Mouse (Mus musculus): ENCODE results near the gene Gm13212. TPM values are rescaled to one million over a fixed set of nuclear protein-coding genes. Genes with fewer than 3 reads are reported as not detected.
"Not testable (repeated sequence)": the region's sequence is repeated elsewhere in the genome, so short reads cannot be mapped to it uniquely, and the experiment has no call there.

Gene Gm13212
- under 1 TPM; 0.23 to 0.26 TPM for total RNA-seq (2021)
- long read RNA-seq, experiment 1: 0 reads
- long read RNA-seq, experiment 2: 0 reads

DNA sequence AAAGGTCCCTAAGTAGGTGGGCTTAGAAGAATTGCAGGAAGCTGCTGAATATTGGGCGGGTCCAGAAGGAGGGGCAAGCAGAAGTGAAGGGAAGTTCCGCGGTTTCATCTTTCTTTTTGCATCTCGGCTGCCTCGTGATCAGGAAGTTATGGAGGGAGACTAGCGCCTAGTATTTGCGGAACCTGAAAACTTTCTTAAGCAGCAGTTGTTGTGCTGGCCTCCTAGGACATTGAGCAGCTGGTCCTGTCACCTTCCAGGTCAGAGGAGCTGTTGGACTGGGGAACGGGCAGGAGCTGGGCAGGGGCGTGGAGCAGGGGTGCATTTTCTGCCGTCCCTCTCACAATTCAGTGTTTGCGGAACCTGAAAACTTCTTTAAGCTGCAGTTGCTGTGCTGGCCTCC lies at the start of gene Gm13212:
Gene Gm13212, plus strand, starts transcription at position 89 of the 400 bp plus-strand sequence.
- H3K4me3 ChIP-seq; intact Hi-C loops (cut with DNase I); DNase-seq (ENCODE audit: extremely low spot score in 1 of 2, low spot score in 2 of 2); H3K27ac ChIP-seq: not testable (repeated sequence)

DNA sequence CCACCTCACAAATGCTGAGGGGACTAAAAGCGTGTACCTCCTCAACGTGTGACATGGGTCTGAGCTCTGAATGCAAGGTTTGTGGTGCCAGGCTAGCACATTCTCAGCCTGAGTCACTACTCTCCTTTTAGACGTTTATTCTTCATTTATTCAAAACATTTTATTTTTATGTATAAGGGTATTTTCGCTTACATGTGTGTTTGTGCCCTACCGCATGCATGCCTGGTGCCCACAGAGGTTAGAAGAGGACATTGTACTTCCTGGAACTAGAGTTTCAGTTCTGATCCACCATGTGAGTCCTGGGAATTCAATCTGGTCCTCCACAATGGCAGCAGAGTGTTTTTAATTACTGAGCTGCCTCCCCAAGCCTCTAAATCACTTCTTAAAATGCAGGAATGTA lies 41.1 kb upstream of the Gm13212 start:
- H3K27ac ChIP-seq; H3K4me3 ChIP-seq; intact Hi-C loops (cut with DNase I); DNase-seq (ENCODE audit: extremely low spot score in 1 of 2, low spot score in 2 of 2): not testable (repeated sequence)

DNA sequence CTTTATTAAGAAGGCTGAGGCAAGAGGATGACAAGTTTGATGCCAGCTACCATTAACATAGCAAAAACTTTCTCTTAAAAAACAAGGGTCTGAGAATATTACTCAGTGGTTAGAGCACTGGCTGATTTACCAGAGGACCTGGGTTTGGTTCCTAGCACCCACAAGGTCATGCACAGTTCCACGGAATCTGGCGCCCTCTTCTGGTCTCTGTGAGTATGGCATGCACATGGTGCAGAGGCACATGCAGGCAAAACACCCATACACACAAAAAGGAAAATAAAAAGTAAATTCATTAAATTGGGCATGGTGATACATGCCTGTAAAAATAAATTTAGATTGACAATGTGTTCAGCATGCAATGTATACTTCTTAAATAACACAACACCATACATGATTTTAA lies 39.9 kb upstream of the Gm13212 start:
- intact Hi-C loops (cut with DNase I); H3K4me3 ChIP-seq; H3K27ac ChIP-seq: not testable (repeated sequence)

DNA sequence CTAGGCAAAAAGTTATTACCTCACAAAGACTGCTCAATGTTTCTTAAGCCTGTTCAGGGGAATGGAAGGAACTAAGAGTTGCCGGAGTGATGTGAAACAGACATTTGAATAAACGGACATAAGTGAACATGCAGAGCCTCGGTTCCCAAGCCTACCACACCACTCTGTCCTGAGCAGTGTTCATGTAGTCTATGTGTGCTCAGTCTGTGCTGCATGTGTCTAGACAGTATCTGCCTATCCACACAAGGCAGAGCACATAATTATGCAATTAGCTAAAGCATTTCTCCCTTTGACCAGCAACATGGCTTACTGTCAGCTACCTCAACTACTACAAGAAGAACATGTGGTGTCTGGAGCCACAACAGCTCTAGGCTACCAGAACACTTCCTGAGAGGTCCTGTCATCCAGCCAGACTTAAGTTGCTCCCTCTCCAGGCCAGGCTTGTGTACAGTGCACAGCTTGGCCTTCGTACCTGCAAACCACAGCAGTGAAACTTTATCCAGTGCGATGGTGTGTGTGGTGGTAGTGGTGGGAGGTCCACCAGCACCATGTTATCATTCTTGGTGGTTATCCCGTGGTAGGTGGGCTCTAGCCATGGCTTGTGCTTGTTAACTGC lies 39.1 kb upstream of the Gm13212 start:
- DNase-seq (ENCODE audit: extremely low spot score in 1 of 2, low spot score in 2 of 2); H3K27ac ChIP-seq; H3K4me3 ChIP-seq; intact Hi-C loops (cut with DNase I): not testable (repeated sequence)

More for the DNA sequence above, 39.9 kb upstream of the Gm13212 start:
- not testable (repeated sequence) for DNase-seq (ENCODE audit: extremely low spot score in 1 of 2, low spot score in 2 of 2)

DNA sequence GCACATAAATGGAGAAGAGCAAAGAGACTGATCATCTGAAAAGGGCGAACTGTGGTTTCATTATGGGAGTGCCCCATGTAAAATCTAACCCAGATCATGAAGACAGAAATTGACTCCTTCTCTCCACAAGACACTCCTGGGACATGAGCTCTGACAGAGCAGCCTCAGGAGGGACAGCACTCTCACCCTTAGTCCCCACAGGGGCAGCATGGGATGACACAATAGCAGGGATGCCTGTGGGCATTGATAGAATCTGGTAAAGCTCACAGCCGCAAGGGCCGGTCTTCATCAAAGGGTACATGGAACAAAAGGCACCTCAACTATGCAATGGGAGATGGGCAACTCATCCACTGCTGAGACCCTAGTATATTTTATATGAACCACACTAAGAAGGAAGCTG lies 38.5 kb upstream of the Gm13212 start:
- H3K27ac ChIP-seq; intact Hi-C loops (cut with DNase I); H3K4me3 ChIP-seq: not testable (repeated sequence)

DNA sequence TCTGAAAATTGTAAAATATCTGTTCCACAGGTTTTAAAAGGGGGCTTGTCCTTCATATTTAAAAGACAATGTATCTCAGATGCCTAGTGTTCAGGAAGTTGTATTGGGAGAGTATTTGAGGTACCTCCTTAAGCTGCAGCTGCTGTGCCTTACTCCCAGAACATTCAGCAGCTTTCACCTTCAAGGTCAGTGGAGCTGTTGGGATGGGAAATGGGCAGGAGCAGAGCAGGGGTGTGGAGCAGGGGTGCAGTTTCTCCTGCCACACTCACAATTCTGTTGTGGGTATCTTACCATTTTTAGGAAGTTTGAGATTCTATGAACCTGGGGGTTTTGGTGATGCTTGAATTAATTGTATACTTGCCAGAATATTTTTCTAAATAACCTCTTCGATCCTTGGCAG lies 28.3 kb upstream of the Gm13212 start:
- TF ChIP-seq CTCF (IDR thresholded peaks at IDR 0.05): no peak
- DNase-seq (ENCODE audit: extremely low spot score in 1 of 2, low spot score in 2 of 2): no peak
- no peak overlapping the region for H3K27ac ChIP-seq
- no peak overlapping the region for H3K4me3 ChIP-seq
- intact Hi-C loops (cut with DNase I): loop anchor here (5.0 kb wide), 1 partner anchor 961 kb away; no protein-coding TSS in a partner anchor

More for the DNA sequence above, 38.5 kb upstream of the Gm13212 start:
- not testable (repeated sequence) for DNase-seq (ENCODE audit: extremely low spot score in 1 of 2, low spot score in 2 of 2)

DNA sequence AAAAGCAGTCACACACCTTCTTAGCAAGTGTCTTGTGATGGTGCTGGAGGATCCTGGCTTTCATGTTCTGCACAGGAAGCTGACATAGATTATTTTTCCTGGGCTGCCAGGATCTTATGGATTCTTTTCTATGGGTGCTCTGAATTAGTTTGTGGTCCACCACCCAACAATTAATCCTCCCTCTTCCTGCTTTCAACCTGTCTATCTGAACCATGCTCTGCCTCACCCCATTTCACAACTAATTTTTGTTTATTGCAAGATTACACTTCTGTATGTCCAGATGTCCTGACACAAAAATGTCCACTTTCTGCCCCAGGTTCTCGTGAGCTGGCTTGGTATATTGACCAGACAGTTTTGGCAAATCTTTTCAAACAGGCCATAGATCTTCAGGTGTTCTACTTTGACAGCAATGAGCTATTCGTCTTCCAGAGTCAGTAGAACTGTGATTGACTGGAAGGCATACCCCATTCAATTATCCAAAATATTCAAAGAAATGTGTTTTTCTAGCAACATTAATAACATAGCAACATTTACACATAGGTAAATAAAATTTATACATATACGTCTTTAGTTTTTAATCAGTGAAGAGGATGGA lies 25.4 kb upstream of the Gm13212 start:
- intact Hi-C loops (cut with DNase I): loop anchor here (5.0 to 10.0 kb wide), 2 partner anchors 125 to 958 kb away; no protein-coding TSS in a partner anchor
- no peak for TF ChIP-seq CTCF (IDR thresholded peaks at IDR 0.05)
- H3K27ac ChIP-seq: no peak overlapping the region

DNA sequence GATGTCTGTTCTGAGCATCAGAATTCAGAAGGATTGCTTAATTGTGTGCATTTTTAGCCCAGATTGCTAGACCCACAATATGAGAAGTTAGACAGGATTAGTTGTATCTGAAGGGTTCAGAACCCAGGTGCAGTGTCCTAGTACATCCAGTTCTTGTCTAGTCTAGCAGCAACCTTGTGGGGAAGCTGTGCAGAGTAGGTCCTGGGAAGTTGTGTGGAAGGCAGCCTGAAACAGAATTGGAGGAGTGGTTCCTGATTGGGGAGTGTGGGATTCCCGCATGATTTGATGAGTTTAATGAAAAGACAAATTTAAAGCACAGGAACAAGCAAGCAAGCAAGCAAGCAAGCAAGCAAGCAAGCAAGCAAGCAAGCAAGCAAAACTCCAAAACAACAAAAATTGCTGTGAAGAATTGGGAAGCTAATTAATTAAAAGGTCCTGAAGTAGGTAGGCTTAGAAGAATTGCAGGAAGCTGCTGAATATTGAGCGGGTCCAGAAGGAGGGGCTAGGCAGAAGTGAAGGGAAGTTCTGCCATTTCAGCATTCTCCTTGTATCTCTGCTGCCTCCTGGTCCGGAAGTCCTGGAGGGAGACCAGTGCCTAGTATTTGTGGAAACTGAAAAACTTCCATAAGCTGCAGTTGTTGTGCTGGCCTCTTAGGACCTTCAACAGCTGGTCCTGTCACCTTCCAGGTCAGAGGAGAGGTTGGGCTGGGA lies 20.7 kb upstream of the Gm13212 start:
- no peak for TF ChIP-seq CTCF (IDR thresholded peaks at IDR 0.05)
- H3K27ac ChIP-seq: no peak overlapping the region
- H3K4me3 ChIP-seq: no peak overlapping the region
- intact Hi-C loops (cut with DNase I): loop anchor here (10.0 kb wide), 1 partner anchor 129 kb away; no protein-coding TSS in a partner anchor
- no peak for DNase-seq (ENCODE audit: extremely low spot score in 1 of 2, low spot score in 2 of 2)

More for the DNA sequence above, 25.4 kb upstream of the Gm13212 start:
- no peak overlapping the region for H3K4me3 ChIP-seq
- DNase-seq (ENCODE audit: extremely low spot score in 1 of 2, low spot score in 2 of 2): no peak

DNA sequence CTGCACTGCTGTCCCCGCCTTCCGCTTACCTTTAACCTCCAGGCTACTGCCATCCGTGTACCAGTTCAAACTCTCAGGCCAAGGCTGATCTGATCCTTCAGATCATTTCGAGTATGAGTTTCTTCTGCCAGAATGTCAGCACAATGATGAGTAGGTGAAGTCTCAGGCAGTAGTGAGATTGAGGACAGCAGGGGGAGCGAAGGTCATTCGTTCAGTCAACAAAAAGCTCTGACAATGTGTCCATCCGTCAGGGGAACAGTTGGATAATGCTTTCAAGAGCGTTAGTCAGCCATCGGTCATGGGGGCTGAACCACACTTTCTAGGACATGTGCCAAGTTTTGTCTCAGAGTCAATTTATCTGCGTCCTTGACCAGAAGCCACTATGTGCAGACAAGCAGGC lies 14.5 kb upstream of the Gm13212 start:
- H3K4me3 ChIP-seq; intact Hi-C loops (cut with DNase I); H3K27ac ChIP-seq; DNase-seq (ENCODE audit: extremely low spot score in 1 of 2, low spot score in 2 of 2): not testable (repeated sequence)

DNA sequence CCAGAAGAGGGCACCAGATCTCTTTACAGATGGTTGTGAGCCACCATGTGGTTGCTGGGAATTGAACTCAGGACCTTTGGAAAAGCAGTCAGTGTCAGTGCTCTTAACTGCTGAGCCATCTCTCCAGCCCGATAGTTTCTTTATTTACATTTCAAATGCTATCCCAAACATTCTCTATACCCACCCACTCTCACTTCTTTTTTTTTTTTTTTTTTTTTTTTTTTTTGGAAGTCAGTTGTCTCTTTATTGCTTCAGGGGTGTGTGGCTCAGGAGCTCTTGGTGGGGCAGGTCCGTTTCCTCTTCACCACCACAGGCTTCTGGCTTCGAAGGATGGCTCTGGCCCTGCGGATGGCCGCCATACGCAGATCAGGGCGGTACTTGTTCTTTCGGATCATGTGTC lies 8.3 kb upstream of the Gm13212 start:
- not testable (repeated sequence) for DNase-seq (ENCODE audit: extremely low spot score in 1 of 2, low spot score in 2 of 2)
- intact Hi-C loops (cut with DNase I): loop anchor here (5.0 kb wide), 1 partner anchor 129 kb away; no protein-coding TSS in a partner anchor

DNA sequence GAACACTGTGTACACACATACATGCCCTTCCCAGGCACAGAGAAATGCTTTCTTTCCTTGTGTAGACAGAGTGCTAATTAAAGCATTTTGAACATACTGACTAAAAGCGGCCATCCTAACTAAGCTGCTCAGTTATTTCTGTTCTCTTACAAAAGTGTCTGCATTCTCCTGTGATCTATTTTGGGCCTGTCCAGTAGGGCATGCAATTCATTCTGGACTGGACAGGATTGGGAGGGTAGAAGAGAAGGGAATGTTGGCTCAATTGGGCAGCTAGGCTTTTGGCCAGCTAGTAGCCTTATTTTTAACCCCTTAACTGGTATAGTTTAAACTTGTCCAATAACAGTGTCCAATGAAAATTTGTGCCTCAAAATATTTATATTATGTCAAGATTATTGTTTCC lies 4.6 kb upstream of the Gm13212 start:
- H3K4me3 ChIP-seq; DNase-seq (ENCODE audit: extremely low spot score in 1 of 2, low spot score in 2 of 2); H3K27ac ChIP-seq; intact Hi-C loops (cut with DNase I): not testable (repeated sequence)

More for the DNA sequence above, 8.3 kb upstream of the Gm13212 start:
- H3K4me3 ChIP-seq, H3K27ac ChIP-seq: not testable (repeated sequence)

DNA sequence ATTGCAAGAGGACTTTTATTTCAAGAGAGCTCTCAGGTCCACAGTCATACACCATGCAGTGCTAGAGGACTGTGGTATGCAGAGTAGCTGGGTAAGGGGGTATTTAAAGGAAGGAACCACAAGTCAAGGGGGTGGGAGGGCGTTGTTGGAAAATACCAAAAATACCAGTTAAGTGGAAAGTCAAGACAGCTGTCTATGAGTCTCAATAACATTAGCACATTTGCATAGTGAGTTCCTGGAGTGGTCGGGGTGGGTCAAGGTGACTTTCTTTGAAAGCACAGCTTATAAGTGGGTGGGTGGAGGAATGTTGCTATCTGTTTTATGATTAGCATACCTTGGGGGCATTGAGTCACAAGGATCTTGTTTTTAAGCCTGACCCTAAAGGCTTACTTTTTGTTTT lies 1.1 kb downstream of the Gm13212 start:
- DNase-seq (ENCODE audit: extremely low spot score in 1 of 2, low spot score in 2 of 2); intact Hi-C loops (cut with DNase I); H3K4me3 ChIP-seq; H3K27ac ChIP-seq: not testable (repeated sequence)

DNA sequence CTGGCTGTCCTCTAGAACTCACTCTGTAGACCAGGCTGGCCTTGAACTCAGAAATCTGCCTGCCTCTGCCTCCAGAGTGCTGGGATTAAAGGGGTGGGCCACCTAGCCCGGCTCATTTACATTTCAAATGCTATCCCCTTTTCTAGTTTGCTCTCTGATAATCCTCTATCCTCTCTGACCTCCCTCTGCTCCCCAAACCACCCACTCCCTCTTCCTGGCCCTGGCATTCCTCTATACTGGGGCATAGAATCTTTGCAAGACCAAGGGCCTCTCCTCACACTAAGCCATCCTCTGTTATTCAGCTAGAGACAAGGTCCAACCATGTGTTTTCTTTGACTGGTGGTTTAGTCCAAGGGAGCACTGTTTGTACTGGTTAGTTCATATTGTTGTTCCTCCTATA lies 9.2 kb downstream of the Gm13212 start:
- not testable (repeated sequence) for H3K27ac ChIP-seq; H3K4me3 ChIP-seq; DNase-seq (ENCODE audit: extremely low spot score in 1 of 2, low spot score in 2 of 2)

DNA sequence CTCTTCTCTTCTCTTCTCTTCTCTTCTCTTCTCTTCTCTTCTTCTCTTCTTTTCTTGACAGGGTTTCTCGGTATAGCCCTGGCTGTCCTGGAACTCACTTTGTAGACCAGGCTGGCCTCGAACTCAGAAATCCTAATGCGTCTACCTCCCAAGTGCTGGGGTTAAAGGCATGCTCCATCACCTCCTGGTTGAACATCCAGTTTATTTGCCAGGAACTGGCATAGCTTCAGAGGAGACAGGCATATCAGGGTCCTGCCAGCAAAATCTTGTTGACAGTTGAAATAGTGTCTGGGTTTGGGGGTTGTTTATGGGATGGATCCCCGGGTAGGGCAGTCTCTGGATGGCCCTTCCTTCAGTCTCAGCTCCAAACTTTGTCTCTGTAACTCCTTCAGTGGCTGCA lies 9.8 kb downstream of the Gm13212 start:
- DNase-seq (ENCODE audit: extremely low spot score in 1 of 2, low spot score in 2 of 2); H3K4me3 ChIP-seq; intact Hi-C loops (cut with DNase I); H3K27ac ChIP-seq: not testable (repeated sequence)

More for the DNA sequence above, 9.2 kb downstream of the Gm13212 start:
- intact Hi-C loops (cut with DNase I): not testable (repeated sequence)

DNA sequence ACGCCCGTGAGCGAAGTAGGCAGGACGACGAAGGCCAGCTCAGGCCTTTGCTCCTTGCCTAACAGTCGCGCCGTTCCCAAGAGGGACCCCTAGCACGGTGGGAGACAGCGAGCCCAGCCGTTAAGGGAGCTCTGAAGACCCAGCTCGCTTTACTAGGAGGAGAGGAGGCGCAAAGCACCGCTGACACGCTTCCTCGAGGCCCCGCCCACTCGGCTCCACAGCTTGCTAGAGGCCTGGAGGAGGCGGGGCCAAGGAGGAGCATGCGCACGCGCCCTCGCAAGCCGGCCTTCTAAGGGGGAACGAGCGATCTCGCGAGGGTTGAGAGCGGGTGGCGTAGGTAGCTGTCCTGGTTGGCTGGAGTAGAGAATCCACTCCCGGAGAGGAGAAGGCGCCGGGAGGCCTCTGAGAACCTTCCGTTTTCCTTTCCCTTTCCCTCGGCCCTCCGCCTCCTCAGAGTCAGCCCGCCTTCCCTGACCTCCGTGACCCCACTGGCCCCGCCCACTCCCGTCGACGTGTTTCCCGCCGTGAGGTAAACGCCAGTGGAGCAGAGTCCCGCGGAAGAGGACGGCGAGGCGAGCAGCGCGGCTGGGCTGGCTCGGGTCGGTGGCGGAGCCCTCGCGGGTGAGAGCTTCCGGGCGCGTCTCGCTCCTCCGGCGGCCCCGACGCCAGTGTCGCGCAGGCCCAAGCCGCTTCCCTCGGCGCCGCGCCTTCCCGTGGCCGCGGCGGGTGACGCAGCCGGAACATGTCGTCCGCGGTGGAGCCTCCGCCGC lies 55.6 kb downstream of the Gm13212 start:
- DNase-seq (ENCODE audit: extremely low spot score in 1 of 2, low spot score in 2 of 2); H3K27ac ChIP-seq; intact Hi-C loops (cut with DNase I); H3K4me3 ChIP-seq: not testable (repeated sequence)

DNA sequence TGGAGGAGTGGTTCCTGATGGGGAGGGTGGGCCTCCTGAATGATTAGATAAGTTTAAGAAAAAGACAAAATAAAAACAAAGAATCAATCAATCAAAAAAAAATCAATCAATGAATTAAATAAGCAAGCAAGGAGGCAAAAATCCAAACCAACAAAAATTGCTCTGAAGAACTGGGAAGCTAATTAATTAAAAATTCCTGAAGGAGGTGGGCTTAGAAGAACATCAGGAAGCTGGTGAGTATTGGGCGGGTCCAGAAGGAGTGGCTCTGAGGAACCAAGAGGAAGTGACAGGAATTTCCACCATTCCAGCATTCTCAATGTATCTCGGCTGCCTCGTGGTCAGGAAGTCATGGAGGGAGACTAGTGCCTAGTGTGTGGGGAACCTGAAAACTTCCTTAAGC lies 85.4 kb downstream of the Gm13212 start, which contains the start of gene Zfp980:
Gene Zfp980, plus strand, starts transcription at position 301 of the 400 bp plus-strand sequence.
- H3K4me3 ChIP-seq; DNase-seq (ENCODE audit: extremely low spot score in 1 of 2, low spot score in 2 of 2); H3K27ac ChIP-seq; intact Hi-C loops (cut with DNase I): not testable (repeated sequence)

All from left cerebral cortex, adult 2 months (tissue).